Mouse (Mus musculus) heart, postnatal 36 days (tissue): ENCODE results near the gene Rsph6a. TPM values are rescaled to one million over a fixed set of nuclear protein-coding genes. Genes with fewer than 3 reads are reported as not detected.

Source experiments
- DNase-seq, 2 experiments: peaks; one replicate each; pipeline ENCODE4 v3.0.0; 2021 to 2022
- intact Hi-C: fragments of 180-260 bp; cut with DNase I; formaldehyde crosslinking; loops from one replicate; pipeline ENCODE4 v1.15.1; 2025
- total RNA-seq, 2 experiments: library from RNA; stranded (reverse); gene quantifications; 2 replicates each; pipeline ENCODE4 v1.2.3; 2021

The Rsph6a gene
- total RNA-seq, 2 experiments from 2014 or later = not detected

- DNase-seq = peak; percentile 60 to 72
- intact Hi-C loops = no loop called here
Observed at GRCm38 (mm10) chr7:19094826-19095750, 40.6 kb downstream of the Rsph6a start.

- intact Hi-C loops = loop anchor here (2.0 kb wide), 1 partner anchor 21 kb away; no protein-coding TSS in a partner anchor
- DNase-seq = peak in 1 of 2 experiments; percentile 60
Observed at GRCm38 (mm10) chr7:19095751-19096110, 41.2 kb downstream of the Rsph6a start.

GRCm38 (mm10) chr7:19096421-19096976 is 42.0 kb downstream of the Rsph6a start:
- intact Hi-C loops = loop anchor here (2.0 kb wide), 1 partner anchor 20 kb away; no protein-coding TSS in a partner anchor
- DNase-seq = no peak

GRCm38 (mm10) chr7:19097217-19097616 is 42.7 kb downstream of the Rsph6a start:
- intact Hi-C loops = loop anchor here (2.0 kb wide), 1 partner anchor 20 kb away; no protein-coding TSS in a partner anchor
- no peak for DNase-seq

GRCm38 (mm10) chr7:19097863-19098262 is 43.4 kb downstream of the Rsph6a start:
- DNase-seq = peak in 1 of 2 experiments; percentile 53
- intact Hi-C loops = loop anchor here (2.0 kb wide), 1 partner anchor 19 kb away; no protein-coding TSS in a partner anchor

GRCm38 (mm10) chr7:19098811-19099210 is 44.3 kb downstream of the Rsph6a start:
- DNase-seq = no peak

GRCm38 (mm10) chr7:19100290-19100689 is 45.8 kb downstream of the Rsph6a start:
- no peak for DNase-seq

More at GRCm38 (mm10) chr7:19098811-19099210, 44.3 kb downstream of the Rsph6a start:
- intact Hi-C loops = no loop called here

GRCm38 (mm10) chr7:19103741-19104140 is 49.3 kb downstream of the Rsph6a start:
- intact Hi-C loops = no loop called here
- no peak for DNase-seq

More at GRCm38 (mm10) chr7:19100290-19100689, 45.8 kb downstream of the Rsph6a start:
- intact Hi-C loops = no loop called here

- DNase-seq = no peak
- intact Hi-C loops = no loop called here
Observed at GRCm38 (mm10) chr7:19104486-19104885, 50.0 kb downstream of the Rsph6a start.

- intact Hi-C loops = loop anchor here (5.0 kb wide), 1 partner anchor 40 kb away; no protein-coding TSS in a partner anchor
- DNase-seq = no peak
Observed at GRCm38 (mm10) chr7:19107436-19107835, 52.9 kb downstream of the Rsph6a start.

GRCm38 (mm10) chr7:19109565-19109964 is 55.1 kb downstream of the Rsph6a start:
- no peak for DNase-seq
- intact Hi-C loops = loop anchor here (5.0 kb wide), 1 partner anchor 42 kb away; no protein-coding TSS in a partner anchor

- intact Hi-C loops = loop anchor here (2.0 kb wide), 1 partner anchor 93 kb away; the partner anchor contains the start of gene Sympk
- DNase-seq = peak; percentile 33 to 37
Observed at GRCm38 (mm10) chr7:19118028-19118771, 63.7 kb downstream of the Rsph6a start, which contains the start of gene Gm4969. Gm4969 (minus strand) TSS chr7:19118368.

- no peak for DNase-seq
- intact Hi-C loops = loop anchor here (2.0 kb wide), 1 partner anchor 94 kb away; the partner anchor contains the start of gene Sympk
Observed at GRCm38 (mm10) chr7:19119083-19119482, 64.6 kb downstream of the Rsph6a start.

- intact Hi-C loops = loop anchor here (2.0 kb wide), 1 partner anchor 95 kb away; the partner anchor contains the start of gene Sympk
- DNase-seq = peak; percentile 85 to 87
Observed at GRCm38 (mm10) chr7:19119631-19120429, 65.3 kb downstream of the Rsph6a start, which contains the start of gene Fbxo46. Fbxo46 (plus strand) TSS chr7:19119859.

- intact Hi-C loops = no loop called here
- no peak for DNase-seq
Observed at GRCm38 (mm10) chr7:19121686-19122085, 67.2 kb downstream of the Rsph6a start.
